Mouse (Mus musculus): ENCODE data around the gene Car6. TPM values are rescaled to one million over a fixed set of nuclear protein-coding genes. Genes with fewer than 3 reads are reported as not detected.
A peak's percentile ranks its signal among the peaks of the same experiment; 100 is the strongest.

Car6 gene
- total and polyA plus RNA-seq, 2 experiments from 2014 or later = not detected

DNA sequence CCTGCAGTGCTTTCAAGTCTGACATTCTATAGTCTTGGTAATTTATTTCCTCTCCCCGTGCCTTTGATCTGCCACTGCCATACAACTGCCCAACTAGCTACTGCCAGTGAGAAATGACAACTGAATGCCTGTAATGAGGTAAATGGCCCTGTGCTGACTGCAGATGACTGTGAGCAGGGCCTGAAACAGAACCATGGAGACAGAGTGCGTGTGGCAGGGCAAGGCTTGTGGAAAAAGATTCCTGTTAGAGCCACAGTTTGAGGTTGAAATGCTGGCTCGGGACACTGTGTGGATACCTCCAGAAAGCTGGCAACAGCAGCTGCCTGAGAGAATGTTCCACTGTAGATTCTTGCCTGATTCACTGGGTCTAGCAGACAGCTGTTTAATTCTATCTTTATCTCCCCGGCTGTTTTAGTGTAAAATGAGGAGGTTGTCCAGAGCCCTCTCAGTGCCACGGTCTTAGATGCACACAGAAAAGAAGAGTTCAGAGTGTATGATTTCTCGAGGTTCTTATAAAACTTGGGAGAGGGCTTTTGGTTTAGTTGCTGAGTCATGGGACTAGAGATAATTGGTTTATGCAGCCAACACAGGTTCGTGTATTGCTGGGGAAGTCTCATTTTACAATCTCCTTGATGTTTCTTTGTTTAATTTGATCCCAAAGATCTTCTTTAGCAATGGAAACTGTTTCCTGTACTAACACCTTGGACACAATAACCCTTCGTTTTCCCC lies 33.6 kb upstream of the Car6 start:
- DNase-seq (ENCODE audit: low spot score) (no peak), ATAC-seq (ENCODE audit: insufficient read depth, low read depth) (no peak)
- H3K9ac ChIP-seq (replicated peaks; ENCODE audit: low read depth, low read length) = no peak overlapping the region
- TF ChIP-seq CTCF (IDR thresholded peaks at IDR 0.05; ENCODE audit: low read depth) = no peak
- no peak for TF ChIP-seq EP300 (IDR thresholded peaks at IDR 0.05; ENCODE audit: low read depth)
- H3K27ac ChIP-seq (ENCODE audit: low read depth) = peak overlapping the region; percentile 65
- no peaks in the 10 kb centered on the region for H3K27me3 ChIP-seq (ENCODE audit: control insufficient read depth, insufficient read depth, low read length)
- H3K36me3 ChIP-seq (replicated peaks; ENCODE audit: control insufficient read depth, insufficient read depth, low read length) = 0 out of 2 replicates have a peak, but pooled peaks cover 4% of the 10 kb centered on the region
- peaks cover 56% of the 10 kb centered on the region for H3K4me1 ChIP-seq (ENCODE audit: control insufficient read depth, insufficient read depth)
- no peak overlapping the region for H3K4me3 ChIP-seq (ENCODE audit: low read depth, low read length)
- H3K9me3 ChIP-seq (replicated peaks; ENCODE audit: control insufficient read depth, low read length) = no peaks in the 10 kb centered on the region
- H3K4me2 ChIP-seq (ENCODE audit: low read depth, low read length) = no peak overlapping the region
- 39% methylated on average over 8 of the region's 8 CpGs for WGBS

DNA sequence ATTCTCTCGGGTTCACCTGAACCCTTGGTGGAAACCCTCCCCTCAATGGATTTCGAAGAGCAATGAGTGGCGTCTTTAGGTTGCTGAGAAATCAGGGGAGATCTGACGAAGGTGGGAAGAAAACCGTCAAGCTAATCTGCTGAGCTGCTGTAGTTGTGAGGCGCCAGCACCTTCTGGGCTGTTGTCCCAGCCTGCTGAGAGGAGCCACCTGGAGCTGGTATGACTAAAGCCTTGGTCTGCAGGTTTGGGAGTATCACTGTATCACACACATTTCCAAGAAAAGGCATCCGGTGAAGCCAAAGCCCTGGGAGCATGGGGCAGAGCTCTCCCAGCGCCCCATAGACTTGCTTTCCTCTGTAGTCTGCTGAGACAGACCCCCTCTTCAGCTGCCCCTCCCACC lies 30.7 kb upstream of the Car6 start:
- Histone ChIP-seq H3K27me3 (ENCODE audit: control insufficient read depth, insufficient read depth, low read length) (no peaks in the 10 kb centered on the region), H3K27ac (ENCODE audit: low read depth) (no peak overlapping the region), H3K9ac (replicated peaks; ENCODE audit: low read depth, low read length) (no peak overlapping the region), H3K4me2 (ENCODE audit: low read depth, low read length) (no peak overlapping the region), H3K4me3 (ENCODE audit: low read depth, low read length) (no peak overlapping the region), H3K36me3 (replicated peaks; ENCODE audit: control insufficient read depth, insufficient read depth, low read length) (no peaks in the 10 kb centered on the region), H3K4me1 (ENCODE audit: control insufficient read depth, insufficient read depth) (peaks cover 60% of the 10 kb centered on the region), H3K9me3 (replicated peaks; ENCODE audit: control insufficient read depth, low read length) (no peaks in the 10 kb centered on the region)
- no peak for DNase-seq (ENCODE audit: low spot score)
- no peak for TF ChIP-seq EP300 (IDR thresholded peaks at IDR 0.05; ENCODE audit: low read depth)
- no peak for TF ChIP-seq CTCF (IDR thresholded peaks at IDR 0.05; ENCODE audit: low read depth)
- no peak for ATAC-seq (ENCODE audit: insufficient read depth, low read depth)
- WGBS = 58% methylated on average over 8 of the region's 8 CpGs

DNA sequence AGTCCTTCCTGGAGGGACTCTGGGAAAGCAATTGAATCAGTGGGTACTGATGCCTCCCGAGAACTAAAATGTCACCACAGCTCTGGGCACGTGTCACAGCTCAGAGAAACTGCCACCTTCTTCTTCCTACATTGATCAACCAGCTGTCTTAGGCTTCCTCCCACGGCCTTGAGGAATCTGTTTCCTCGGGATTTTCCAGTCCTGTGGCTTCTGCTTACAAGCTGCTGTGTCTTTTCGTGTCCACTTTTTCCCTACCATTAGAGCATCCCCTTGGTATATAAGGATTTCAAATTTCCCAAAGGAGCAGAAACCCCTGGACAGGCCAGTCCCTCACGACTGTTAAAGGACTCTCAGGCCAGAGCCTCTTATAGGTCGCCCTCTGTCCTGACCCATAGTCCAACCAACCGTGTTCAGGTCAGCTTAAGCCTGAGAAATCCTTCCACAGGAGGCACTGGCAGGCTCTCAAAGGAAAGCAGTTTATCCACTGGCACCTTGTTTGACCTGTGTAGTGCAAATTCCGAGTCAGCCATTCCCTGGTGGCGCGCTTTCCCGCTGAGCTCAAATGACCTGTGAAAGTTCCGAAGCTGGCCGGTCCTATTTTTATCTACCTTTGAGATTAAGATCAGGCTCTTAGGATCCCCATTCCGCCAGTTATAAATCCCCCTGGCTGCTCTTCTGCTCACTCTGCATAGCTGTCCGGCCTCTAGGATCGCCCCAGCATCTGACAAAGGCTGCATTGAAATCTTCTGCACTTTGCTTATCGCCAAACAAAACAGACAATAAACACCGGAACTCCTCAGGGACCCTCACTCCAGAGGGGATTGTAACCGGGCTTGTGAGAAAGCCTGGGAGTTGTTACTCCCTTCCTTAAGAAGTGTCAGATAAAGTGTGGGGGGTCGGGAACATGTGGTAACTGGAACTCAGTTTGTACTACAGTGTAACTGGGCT lies 29.6 kb upstream of the Car6 start:
- Histone ChIP-seq H3K9ac (replicated peaks; ENCODE audit: low read depth, low read length) (peak overlapping the region; percentile 30; the same call in 1 of the 2 replicates), H3K27me3 (ENCODE audit: control insufficient read depth, insufficient read depth, low read length) (no peaks in the 10 kb centered on the region), H3K4me2 (ENCODE audit: low read depth, low read length) (peak overlapping the region; percentile 12; the same call in 1 of the 2 replicates), H3K4me1 (ENCODE audit: control insufficient read depth, insufficient read depth) (peaks cover 59% of the 10 kb centered on the region), H3K36me3 (replicated peaks; ENCODE audit: control insufficient read depth, insufficient read depth, low read length) (no peaks in the 10 kb centered on the region), H3K4me3 (ENCODE audit: low read depth, low read length) (no peak overlapping the region), H3K27ac (ENCODE audit: low read depth) (peak overlapping the region; percentile 78), H3K9me3 (replicated peaks; ENCODE audit: control insufficient read depth, low read length) (no peaks in the 10 kb centered on the region)
- ATAC-seq (ENCODE audit: insufficient read depth, low read depth) (no peak; the same call in 1 of the 2 replicates), DNase-seq (ENCODE audit: low spot score) (no peak)
- TF ChIP-seq CTCF (IDR thresholded peaks at IDR 0.05; ENCODE audit: low read depth) (no peak; the same call in 1 of the 2 replicates), EP300 (IDR thresholded peaks at IDR 0.05; ENCODE audit: low read depth) (no peak)
- WGBS = 21% methylated on average over 21 of the region's 21 CpGs

DNA sequence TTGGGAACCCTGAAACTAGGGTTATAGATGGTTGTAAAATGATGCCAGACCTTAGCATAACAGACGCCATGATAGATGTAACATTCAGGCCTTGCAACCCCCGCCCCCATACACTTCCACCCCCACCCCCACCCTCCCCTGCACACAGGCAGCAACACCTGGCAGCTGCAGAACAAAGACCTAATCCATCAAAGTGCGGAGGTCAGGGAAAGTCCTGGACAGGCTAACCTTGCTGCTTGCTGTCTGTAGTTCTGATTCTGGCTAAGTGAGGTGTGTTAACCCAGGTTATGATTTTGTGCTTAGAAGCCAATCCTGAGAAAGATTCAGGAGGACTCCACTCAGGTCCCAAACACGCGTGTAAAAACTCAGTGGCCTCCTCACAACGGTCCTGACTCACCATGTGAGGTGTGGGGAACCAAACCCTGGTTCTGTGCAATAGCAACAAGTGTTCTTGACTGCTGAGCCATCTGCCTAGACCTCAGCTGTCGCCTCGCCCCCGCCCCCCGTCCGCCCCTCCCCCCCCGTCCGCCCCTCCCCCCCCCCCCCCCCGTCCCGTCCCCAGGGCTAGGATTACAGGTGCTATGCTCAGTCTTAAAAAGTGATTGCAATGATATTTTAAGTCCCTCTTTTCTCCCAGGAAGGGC lies 28.7 kb upstream of the Car6 start:
- Histone ChIP-seq H3K4me1 (ENCODE audit: control insufficient read depth, insufficient read depth) (peaks cover 51% of the 10 kb centered on the region), H3K27ac (ENCODE audit: low read depth) (peak overlapping the region; percentile 78)
- 63% methylated on average over 6 of the region's 15 CpGs for WGBS

More for the DNA sequence above, 28.7 kb upstream of the Car6 start:
- H3K9ac ChIP-seq (replicated peaks; ENCODE audit: low read depth, low read length) = no peak overlapping the region
- DNase-seq (ENCODE audit: low spot score) (no peak), ATAC-seq (ENCODE audit: insufficient read depth, low read depth) (no peak)
- no peak for TF ChIP-seq CTCF (IDR thresholded peaks at IDR 0.05; ENCODE audit: low read depth)
- TF ChIP-seq EP300 (IDR thresholded peaks at IDR 0.05; ENCODE audit: low read depth) = no peak
- H3K4me2 ChIP-seq (ENCODE audit: low read depth, low read length) = no peak overlapping the region
- H3K27me3 ChIP-seq (ENCODE audit: control insufficient read depth, insufficient read depth, low read length) = no peaks in the 10 kb centered on the region
- H3K9me3 ChIP-seq (replicated peaks; ENCODE audit: control insufficient read depth, low read length) = no peaks in the 10 kb centered on the region
- no peaks in the 10 kb centered on the region for H3K36me3 ChIP-seq (replicated peaks; ENCODE audit: control insufficient read depth, insufficient read depth, low read length)
- H3K4me3 ChIP-seq (ENCODE audit: low read depth, low read length) = no peak overlapping the region
